Mouse (Mus musculus) liver, adult 2 months (tissue): ENCODE results near the gene N4bp2.

Experiments used
- CTCF ChIP-seq: fragments of 200-500 bp; IDR thresholded peaks from 2 replicates; pipeline ENCODE4 v1.5.1; 2011; ENCODE audit warnings: low read depth, low read length, control low read depth
- POLR2A ChIP-seq: fragments of 200-500 bp; IDR thresholded peaks from 2 replicates; pipeline ENCODE4 v1.6.1; 2011; ENCODE audit warnings: low read length, control low read depth; ENCODE audit not compliant: insufficient read depth; ENCODE audit errors: extremely low read depth

- TF ChIP-seq CTCF (no peak), POLR2A (no peak)
Measured at GRCm38 (mm10) chr5:65718368-65718767, 45.0 kb upstream of the N4bp2 start.
